Mouse (Mus musculus) adrenal gland, adult 18-20 months (tissue): ENCODE results near the gene Mettl6. TPM values are rescaled to one million over a fixed set of nuclear protein-coding genes. Genes with fewer than 3 reads are reported as not detected.
A peak's percentile ranks its signal among the peaks of the same experiment; 100 is the strongest.

Source experiments
- DNase-seq, 2 experiments: peaks; one replicate each; pipeline ENCODE4 v3.0.0; 2021 to 2022; ENCODE audit warnings: low spot score in 2 of 2
- long read RNA-seq, 2 experiments: library from polyadenylated mRNA; stranded (forward); transcript quantifications; one replicate each; pipeline ENCODE4 v2.0.0; 2021
- total RNA-seq, 2 experiments: library from RNA; stranded (reverse); gene quantifications; 1 replicate in 1 of 2; 2 replicates in 1 of 2; pipeline ENCODE4 v1.2.3; 2021

Mettl6 gene
- 10 to 100 TPM; 19.9 to 20.8 TPM for total RNA-seq
- long read RNA-seq, experiment 1, transcript Mettl6-201 (6 exons, 3,946 nt): major isoform, 13 of 19 reads
- long read RNA-seq, experiment 1, partial matches to known transcripts: 0 of 19 reads
- long read RNA-seq, experiment 1, other reads (novel, unspliced or antisense): 2 of 19 reads
- long read RNA-seq, experiment 2, transcript Mettl6-201 (6 exons, 3,946 nt): major isoform, 9 of 18 reads
- long read RNA-seq, experiment 2, partial matches to known transcripts: 1 of 18 reads
- long read RNA-seq, experiment 2, other reads (novel, unspliced or antisense): 7 of 18 reads

GRCm38 (mm10) chr14:31494975-31495455, at the start of gene Mettl6:
Mettl6 (minus strand) TSS chr14:31495040.
- peak; percentile 85 to 88 for DNase-seq

GRCm38 (mm10) chr14:31543885-31544442, 49.1 kb upstream of the Mettl6 start:
- no peak for DNase-seq

DNA sequence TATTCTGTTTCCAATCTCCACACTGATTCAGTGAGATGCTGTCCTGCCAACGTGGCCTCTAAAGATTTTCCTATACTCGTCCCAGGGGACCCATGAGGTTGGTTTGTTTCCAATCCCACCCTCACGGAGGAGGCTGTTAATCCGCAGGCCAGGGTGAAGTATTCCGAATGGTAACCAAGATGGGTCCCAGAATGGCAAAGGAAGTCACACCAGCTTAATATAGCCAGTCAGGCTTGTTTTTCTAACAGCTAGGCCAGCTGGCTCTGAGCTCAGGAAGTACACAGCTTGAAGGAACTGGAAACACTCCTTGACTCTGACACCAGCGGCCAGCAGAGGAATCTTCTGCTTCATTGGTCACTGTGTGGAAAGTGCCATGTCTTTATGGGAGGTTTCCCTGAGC, 42.5 kb upstream of the Mettl6 start:
- DNase-seq: no peak

DNA sequence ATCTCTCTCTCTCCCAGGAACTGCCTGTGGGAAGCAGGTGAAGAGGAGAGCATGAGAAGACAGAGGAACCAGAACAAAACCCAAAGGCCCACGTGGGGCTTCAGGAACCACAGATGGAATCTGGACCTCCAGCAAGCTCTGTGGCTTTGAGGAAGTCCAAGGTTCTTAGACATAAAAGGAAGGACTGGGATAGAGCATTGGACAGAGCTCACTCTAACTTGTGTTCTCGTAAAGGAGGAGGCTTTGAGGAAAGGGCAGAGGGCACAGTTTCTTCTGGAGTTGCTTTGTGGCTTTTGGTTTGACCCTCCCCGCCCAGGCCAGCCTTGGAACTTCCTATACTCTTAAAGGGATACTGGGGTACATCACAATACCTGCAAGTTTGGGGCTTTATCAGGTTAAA, 37.8 kb upstream of the Mettl6 start:
- DNase-seq: no peak

GRCm38 (mm10) chr14:31531506-31532148, 36.8 kb upstream of the Mettl6 start:
- no peak for DNase-seq

- DNase-seq: no peak
Observed at GRCm38 (mm10) chr14:31530847-31531246, 36.0 kb upstream of the Mettl6 start.

DNA sequence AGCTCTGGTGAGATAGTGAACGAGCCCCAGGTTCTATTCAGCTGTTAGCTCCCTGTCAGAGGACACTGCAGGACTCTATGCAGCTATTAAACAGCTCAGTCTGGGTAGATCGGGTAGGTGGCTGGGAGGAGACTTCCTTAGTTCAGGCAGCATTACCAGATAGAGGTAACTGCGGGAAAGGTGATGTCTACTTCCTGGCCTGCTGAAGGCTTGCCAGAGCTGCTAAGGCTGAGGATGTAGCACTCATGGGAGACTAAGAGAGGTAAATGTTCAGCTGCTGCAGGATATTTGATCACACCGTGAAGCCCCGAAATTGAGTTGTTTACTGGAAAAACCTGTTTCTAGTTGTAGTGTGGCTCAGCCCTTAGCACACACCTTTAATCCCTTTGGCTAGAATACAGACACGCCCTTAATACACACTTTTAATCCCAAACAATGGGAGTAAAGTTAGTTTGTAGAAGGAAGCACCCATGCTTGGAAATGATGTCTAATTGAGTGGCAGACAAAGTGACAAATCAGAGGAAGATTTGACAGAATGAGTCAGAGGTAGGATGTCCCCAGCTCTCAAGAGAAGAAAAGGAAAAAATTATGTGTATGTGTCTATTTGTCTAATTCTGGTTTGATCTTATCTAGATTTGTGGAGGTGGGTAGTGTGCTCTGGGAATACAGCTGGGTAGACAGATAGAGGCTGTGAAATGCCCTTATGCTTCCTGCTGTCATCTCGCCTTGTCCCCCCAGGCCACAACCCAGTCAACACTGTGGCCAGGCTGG, 30.4 kb upstream of the Mettl6 start:
- no peak for DNase-seq

DNA sequence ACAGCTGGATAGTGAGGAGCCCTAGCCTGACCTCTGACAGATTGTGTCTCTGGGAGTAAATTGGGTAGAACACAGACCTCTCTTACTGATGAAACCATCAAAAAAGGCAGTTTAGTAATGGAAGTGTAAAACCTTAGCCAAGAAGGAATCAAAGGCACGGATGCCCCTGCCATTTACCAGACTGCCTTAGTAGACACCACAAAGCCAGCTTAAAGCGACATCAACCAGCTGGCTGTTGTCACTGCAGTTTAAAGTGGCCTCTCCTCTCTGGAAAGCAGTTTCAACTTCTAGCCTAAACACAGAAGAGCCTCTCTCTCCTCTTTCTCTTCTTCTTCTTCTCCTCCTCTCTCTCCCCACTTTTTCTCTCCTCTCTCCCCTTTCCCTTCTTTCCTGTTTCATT, 26.5 kb upstream of the Mettl6 start:
- no peak for DNase-seq

DNA sequence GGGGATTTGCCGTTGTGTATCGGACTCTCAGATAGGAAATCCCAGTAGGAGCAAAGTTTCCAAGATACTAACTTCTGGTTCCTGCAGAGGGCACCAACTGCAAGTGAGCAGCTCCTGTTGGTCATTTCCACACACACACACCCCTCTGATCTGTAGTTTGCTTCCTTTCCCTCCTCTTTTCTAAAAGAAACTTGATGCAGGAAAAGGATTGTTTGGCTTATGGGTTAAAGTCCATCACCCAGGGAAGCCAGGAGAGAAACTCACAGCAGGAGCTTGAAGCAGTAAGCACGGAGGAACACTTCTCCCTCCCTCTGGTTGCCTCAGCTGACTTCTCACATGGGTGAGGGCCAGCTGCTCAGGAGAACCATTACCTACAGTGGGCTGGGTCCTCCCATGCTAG, 24.3 kb upstream of the Mettl6 start:
- no peak for DNase-seq

DNA sequence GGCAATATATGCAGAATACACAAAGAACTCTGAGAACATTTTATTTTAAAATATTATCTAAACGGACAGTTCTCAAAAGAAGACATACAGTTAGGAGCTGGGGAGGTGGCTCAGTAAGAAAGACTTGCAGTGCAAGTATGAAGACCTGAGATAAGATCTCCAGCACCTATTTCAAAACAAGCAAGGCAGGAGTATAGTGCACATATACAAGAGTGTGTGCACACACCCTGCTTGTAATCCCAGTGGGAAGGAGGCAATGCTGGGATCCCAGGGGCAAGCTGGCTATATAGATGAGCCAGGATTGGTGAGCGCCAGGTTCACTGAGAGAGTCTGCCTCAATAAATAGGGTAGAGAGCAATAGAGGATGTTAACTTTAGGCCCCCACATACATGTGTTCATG, 21.1 kb upstream of the Mettl6 start:
- no peak for DNase-seq

GRCm38 (mm10) chr14:31510322-31510721, 15.5 kb upstream of the Mettl6 start:
- DNase-seq: no peak

DNA sequence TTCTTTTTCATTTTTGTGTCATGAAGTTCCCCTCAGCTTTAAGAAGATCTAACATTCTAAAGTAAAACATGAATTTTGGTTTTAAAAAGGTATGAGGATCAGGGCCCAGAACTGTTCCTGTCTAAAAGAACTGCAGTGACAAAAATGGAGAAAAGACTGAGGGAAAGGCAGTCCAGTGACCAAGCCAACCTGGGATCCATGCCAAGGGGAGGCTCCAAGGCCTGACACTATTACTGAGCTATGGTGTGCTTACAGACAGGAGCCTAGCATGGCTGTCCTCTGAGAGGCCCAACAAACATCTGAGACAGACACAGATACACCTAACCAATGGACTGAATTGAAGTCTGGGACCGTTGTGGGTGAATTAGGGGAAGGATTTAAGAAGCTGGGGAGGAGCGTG, 15.1 kb upstream of the Mettl6 start:
- DNase-seq: peak in 1 of 2 experiments; percentile 29

GRCm38 (mm10) chr14:31506456-31506855, 11.6 kb upstream of the Mettl6 start:
- DNase-seq: no peak

GRCm38 (mm10) chr14:31503406-31503805, 8.6 kb upstream of the Mettl6 start:
- no peak for DNase-seq

DNA sequence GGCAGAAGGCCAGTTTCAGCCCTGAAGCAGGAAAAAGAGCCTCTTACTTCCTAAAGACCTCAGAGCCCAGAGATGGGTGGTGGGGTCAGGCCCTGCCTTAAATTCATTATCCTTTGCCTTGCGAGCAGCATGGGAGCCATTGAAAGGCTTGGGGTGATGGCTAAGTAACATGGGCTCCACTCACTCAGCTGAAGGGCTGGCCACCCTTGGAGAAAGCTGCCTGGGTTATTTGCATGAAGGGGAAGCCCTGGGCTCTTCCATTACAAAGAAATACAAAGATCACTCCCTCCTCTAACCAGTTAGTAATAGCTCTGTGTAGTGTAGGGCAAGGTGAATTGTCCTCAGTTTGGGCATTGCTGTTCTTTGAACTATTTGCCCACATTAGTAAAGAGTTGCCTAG, 4.7 kb upstream of the Mettl6 start:
- no peak for DNase-seq

DNA sequence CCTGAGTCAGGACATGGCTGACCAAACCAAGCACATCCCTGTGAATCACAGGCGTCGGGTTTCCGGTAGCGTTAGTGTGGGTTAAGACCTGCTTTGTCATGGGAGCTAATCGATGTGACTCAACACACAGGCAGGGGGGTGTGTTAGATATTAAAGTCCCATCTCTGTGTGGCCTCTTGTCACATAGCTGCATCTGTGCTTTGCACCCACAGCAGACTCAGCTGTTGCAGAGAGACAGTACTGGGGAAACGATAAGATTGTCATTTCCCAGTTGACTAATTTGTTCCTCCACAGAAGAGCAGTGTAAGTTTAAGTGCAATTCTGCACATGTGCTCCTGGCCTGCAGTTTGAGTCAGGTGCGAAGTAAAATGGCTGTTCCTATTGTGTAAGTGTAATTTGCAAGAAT, 1.4 kb upstream of the Mettl6 start:
- DNase-seq: peak in 1 of 2 experiments; percentile 24

- no peak for DNase-seq
Observed at GRCm38 (mm10) chr14:31495538-31495937, 698 bp upstream of the Mettl6 start.

- peak in 1 of 2 experiments; percentile 43 for DNase-seq
Observed at GRCm38 (mm10) chr14:31494349-31494974, 378 bp downstream of the Mettl6 start, which contains the start of gene Eaf1. Eaf1 (plus strand) TSS chr14:31494399.

DNA sequence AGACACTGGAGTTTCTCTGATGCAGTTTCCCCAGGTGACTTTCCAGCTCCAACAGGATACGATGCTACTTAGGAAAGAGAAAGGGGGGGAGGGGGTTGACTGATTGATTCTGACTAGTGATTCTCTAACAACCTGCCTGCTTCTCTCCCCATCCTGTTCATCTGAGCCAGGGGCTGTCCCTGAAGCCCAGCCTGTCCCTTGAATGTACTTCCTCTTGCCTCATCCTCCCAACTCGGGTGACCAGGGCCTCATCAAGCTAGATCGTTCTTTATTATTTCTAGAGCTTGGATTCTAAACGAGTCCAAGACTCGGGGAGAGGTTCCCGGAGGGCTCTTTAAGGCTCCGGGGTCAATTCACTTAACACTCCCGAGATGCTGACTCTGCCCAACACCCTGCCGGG, 939 bp downstream of the Mettl6 start:
- DNase-seq: no peak

- no peak for DNase-seq
Observed at GRCm38 (mm10) chr14:31488055-31488454, 6.8 kb downstream of the Mettl6 start.

DNA sequence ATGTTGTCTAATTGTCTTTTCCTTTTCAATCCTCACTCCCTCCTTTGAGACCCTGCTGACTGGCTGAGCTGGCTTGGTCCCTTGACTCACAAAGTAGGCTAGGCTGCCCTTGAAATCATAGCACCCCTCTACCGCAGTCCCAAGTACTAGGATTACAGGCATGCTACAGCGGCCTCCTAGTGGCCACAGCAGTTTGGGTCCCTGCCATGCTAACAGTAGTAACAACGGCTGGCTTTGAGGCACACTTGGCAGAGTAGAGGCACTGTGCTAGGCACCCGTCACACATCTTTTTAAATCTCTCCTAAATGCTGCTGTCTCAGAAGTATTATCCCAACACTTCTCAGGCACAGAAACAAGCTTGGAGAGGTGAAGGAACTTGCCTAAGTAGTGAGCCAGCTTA, 8.4 kb downstream of the Mettl6 start:
- DNase-seq: no peak
